Mouse (Mus musculus): Measurements from ENCODE around the gene Tex52.

Gene Tex52

GRCm38 (mm10) chr6:128429300-128429699 lies 54.0 kb downstream of the Tex52 start:
- DNase-seq (ENCODE audit: low spot score in 2 of 2), result no peak

GRCm38 (mm10) chr6:128429826-128430225 lies 54.6 kb downstream of the Tex52 start:
- DNase-seq (ENCODE audit: low spot score in 2 of 2), result no peak

- no peak for DNase-seq (ENCODE audit: low spot score in 2 of 2)
Observed at GRCm38 (mm10) chr6:128432356-128432915, 57.2 kb downstream of the Tex52 start.

- no peak for DNase-seq (ENCODE audit: low spot score in 2 of 2)
Observed at GRCm38 (mm10) chr6:128433566-128433965, 58.3 kb downstream of the Tex52 start.

Measured in urinary bladder, postnatal 36 days (tissue).